Mouse (Mus musculus): Measurements from ENCODE around the gene Srgap3. TPM values are rescaled to one million over a fixed set of nuclear protein-coding genes. Genes with fewer than 3 reads are reported as not detected.

Srgap3 gene
- total and polyA plus RNA-seq, 2 experiments from 2014 or later = 21.2 to 56.7 TPM

- H3K4me3 ChIP-seq (ENCODE audit: low read depth, low read length) = no peak overlapping the region
- TF ChIP-seq CTCF (IDR thresholded peaks at IDR 0.05; ENCODE audit: low read depth) = no peak
- H3K27me3 ChIP-seq (ENCODE audit: insufficient read depth, low read length) = no peaks in the 10 kb centered on the region
- no peak overlapping the region for H3K4me2 ChIP-seq (ENCODE audit: low read depth)
- H3K9me3 ChIP-seq (ENCODE audit: low read length) = no peaks in the 10 kb centered on the region
- peak overlapping the region; percentile 35; the same call in 1 of the 2 replicates for H3K27ac ChIP-seq (ENCODE audit: low read depth, low read length)
- ATAC-seq (no peak), DNase-seq (no peak)
- peaks cover 28% of the 10 kb centered on the region for H3K4me1 ChIP-seq (ENCODE audit: insufficient read depth)
- WGBS = 25% methylated on average over 1 of the region's 1 CpGs
- no peaks in the 10 kb centered on the region for H3K36me3 ChIP-seq (ENCODE audit: insufficient read depth)
- no peak overlapping the region for H3K9ac ChIP-seq
These were observed 47.4 kb downstream of the Srgap3 start for GRCm38 (mm10) chr6:112899711-112900110.

GRCm38 (mm10) chr6:112899276-112899675 is 47.8 kb downstream of the Srgap3 start:
- Histone ChIP-seq H3K4me1 (ENCODE audit: insufficient read depth) (peaks cover 28% of the 10 kb centered on the region), H3K4me3 (ENCODE audit: low read depth, low read length) (no peak overlapping the region), H3K9me3 (ENCODE audit: low read length) (no peaks in the 10 kb centered on the region), H3K36me3 (ENCODE audit: insufficient read depth) (no peaks in the 10 kb centered on the region), H3K27me3 (ENCODE audit: insufficient read depth, low read length) (no peaks in the 10 kb centered on the region), H3K4me2 (ENCODE audit: low read depth) (no peak overlapping the region), H3K9ac (no peak overlapping the region), H3K27ac (ENCODE audit: low read depth, low read length) (peak overlapping the region; percentile 35; the same call in 1 of the 2 replicates)
- TF ChIP-seq CTCF (IDR thresholded peaks at IDR 0.05; ENCODE audit: low read depth) = no peak
- ATAC-seq = no peak
- WGBS = 72% methylated on average over 5 of the region's 5 CpGs
- no peak for DNase-seq

GRCm38 (mm10) chr6:112898435-112898834 is 48.6 kb downstream of the Srgap3 start:
- Histone ChIP-seq H3K36me3 (ENCODE audit: insufficient read depth) (no peaks in the 10 kb centered on the region), H3K9me3 (ENCODE audit: low read length) (no peaks in the 10 kb centered on the region), H3K27me3 (ENCODE audit: insufficient read depth, low read length) (no peaks in the 10 kb centered on the region), H3K4me3 (ENCODE audit: low read depth, low read length) (no peak overlapping the region), H3K4me2 (ENCODE audit: low read depth) (no peak overlapping the region), H3K27ac (ENCODE audit: low read depth, low read length) (no peak overlapping the region), H3K4me1 (ENCODE audit: insufficient read depth) (peaks cover 28% of the 10 kb centered on the region), H3K9ac (no peak overlapping the region)
- no peak for TF ChIP-seq CTCF (IDR thresholded peaks at IDR 0.05; ENCODE audit: low read depth)
- DNase-seq (no peak), ATAC-seq (no peak)
- WGBS = 63% methylated on average over 4 of the region's 4 CpGs

- Histone ChIP-seq H3K4me1 (ENCODE audit: insufficient read depth) (peaks cover 19% of the 10 kb centered on the region), H3K36me3 (ENCODE audit: insufficient read depth) (no peaks in the 10 kb centered on the region), H3K27me3 (ENCODE audit: insufficient read depth, low read length) (no peaks in the 10 kb centered on the region), H3K9me3 (ENCODE audit: low read length) (no peaks in the 10 kb centered on the region), H3K4me2 (ENCODE audit: low read depth) (peak overlapping the region; percentile 24; the same call in 1 of the 2 replicates), H3K4me3 (ENCODE audit: low read depth, low read length) (no peak overlapping the region), H3K9ac (0 out of 2 replicates have a peak overlapping the region, but pooled peaks have one; percentile 35), H3K27ac (ENCODE audit: low read depth, low read length) (peak overlapping the region; percentile 67; the same call in 1 of the 2 replicates)
- 11% methylated on average over 11 of the region's 11 CpGs for WGBS
- ATAC-seq = peak; percentile 69
- DNase-seq = peak; percentile 35
- TF ChIP-seq CTCF (IDR thresholded peaks at IDR 0.05; ENCODE audit: low read depth) = no peak
These were observed 50.7 kb downstream of the Srgap3 start for GRCm38 (mm10) chr6:112896372-112896771.

GRCm38 (mm10) chr6:112890331-112890751 is 56.7 kb downstream of the Srgap3 start:
- Histone ChIP-seq H3K4me1 (ENCODE audit: insufficient read depth) (peaks cover 4% of the 10 kb centered on the region; the same call in 1 of the 2 replicates), H3K4me3 (ENCODE audit: low read depth, low read length) (no peak overlapping the region), H3K9me3 (ENCODE audit: low read length) (no peaks in the 10 kb centered on the region), H3K27ac (ENCODE audit: low read depth, low read length) (no peak overlapping the region), H3K36me3 (ENCODE audit: insufficient read depth) (no peaks in the 10 kb centered on the region), H3K27me3 (ENCODE audit: insufficient read depth, low read length) (no peaks in the 10 kb centered on the region), H3K4me2 (ENCODE audit: low read depth) (no peak overlapping the region), H3K9ac (no peak overlapping the region)
- ATAC-seq (no peak), DNase-seq (no peak)
- no peak for TF ChIP-seq CTCF (IDR thresholded peaks at IDR 0.05; ENCODE audit: low read depth)
- 53% methylated on average over 2 of the region's 2 CpGs for WGBS

GRCm38 (mm10) chr6:112883588-112884135 is 63.4 kb downstream of the Srgap3 start:
- Histone ChIP-seq H3K4me2 (ENCODE audit: low read depth) (no peak overlapping the region), H3K9me3 (ENCODE audit: low read length) (no peaks in the 10 kb centered on the region), H3K27me3 (ENCODE audit: insufficient read depth, low read length) (no peaks in the 10 kb centered on the region), H3K4me1 (ENCODE audit: insufficient read depth) (peaks cover 56% of the 10 kb centered on the region), H3K36me3 (ENCODE audit: insufficient read depth) (no peaks in the 10 kb centered on the region), H3K27ac (ENCODE audit: low read depth, low read length) (peak overlapping the region; percentile 88; the same call in 1 of the 2 replicates), H3K4me3 (ENCODE audit: low read depth, low read length) (no peak overlapping the region), H3K9ac (no peak overlapping the region)
- WGBS = 56% methylated on average over 5 of the region's 5 CpGs
- no peak for TF ChIP-seq CTCF (IDR thresholded peaks at IDR 0.05; ENCODE audit: low read depth)
- ATAC-seq (no peak), DNase-seq (no peak)

- Histone ChIP-seq H3K27me3 (ENCODE audit: insufficient read depth, low read length) (no peaks in the 10 kb centered on the region), H3K4me2 (ENCODE audit: low read depth) (peak overlapping the region; percentile 21; the same call in 1 of the 2 replicates), H3K27ac (ENCODE audit: low read depth, low read length) (peak overlapping the region; percentile 86), H3K4me1 (ENCODE audit: insufficient read depth) (peaks cover 50% of the 10 kb centered on the region), H3K4me3 (ENCODE audit: low read depth, low read length) (no peak overlapping the region), H3K9ac (peak overlapping the region; percentile 37; the same call in 1 of the 2 replicates), H3K9me3 (ENCODE audit: low read length) (no peaks in the 10 kb centered on the region), H3K36me3 (ENCODE audit: insufficient read depth) (no peaks in the 10 kb centered on the region)
- peak; percentile 79 for DNase-seq
- no peak for TF ChIP-seq CTCF (IDR thresholded peaks at IDR 0.05; ENCODE audit: low read depth)
- ATAC-seq = peak; percentile 88
- 5% methylated on average over 5 of the region's 5 CpGs for WGBS
These were observed 67.0 kb downstream of the Srgap3 start for GRCm38 (mm10) chr6:112880048-112880534.
